Mouse (Mus musculus) liver, embryonic 13.5 days (tissue): ENCODE results near the gene Ngb. TPM values are rescaled to one million over a fixed set of nuclear protein-coding genes. Genes with fewer than 3 reads are reported as not detected.

ENCODE experiments used
- ATAC-seq: fragments of 200-750 bp; cut with Nextera tagmentation; 2 replicates; pipeline ENCODE4 v1.8.0; 2017; ENCODE audit warnings: low read depth, mild to moderate bottlenecking, moderate number of reproducible peaks, moderate library complexity
- DNase-seq: peaks from one replicate; pipeline ENCODE4 v3.0.0; 2022
- H3K27ac ChIP-seq: fragments of 300-500 bp; sonication (generic); 2 replicates; pipeline ENCODE4 v1.5.1; 2015; ENCODE audit warnings: moderate library complexity, mild to moderate bottlenecking, inconsistent platforms
- H3K27me3 ChIP-seq: fragments of 300-500 bp; sonication (generic); 2 replicates; pipeline ENCODE4 v1.6.1; 2015; ENCODE audit warnings: mild to moderate bottlenecking, inconsistent platforms
- H3K36me3 ChIP-seq: fragments of 300-500 bp; sonication (generic); 2 replicates; pipeline ENCODE4 v1.6.1; 2015; ENCODE audit warnings: mild to moderate bottlenecking, inconsistent platforms
- H3K4me1 ChIP-seq: fragments of 300-500 bp; sonication (generic); replicated peaks from 2 replicates; pipeline ENCODE4 v1.6.1; 2015; ENCODE audit warnings: inconsistent platforms
- H3K4me2 ChIP-seq: fragments of 300-500 bp; sonication (generic); 2 replicates; pipeline ENCODE4 v1.6.1; 2015; ENCODE audit warnings: inconsistent platforms, mild to moderate bottlenecking, moderate library complexity
- H3K4me3 ChIP-seq: fragments of 300-500 bp; sonication (generic); replicated peaks from 2 replicates; pipeline ENCODE4 v1.5.1; 2015; ENCODE audit warnings: mild to moderate bottlenecking, inconsistent platforms
- H3K9ac ChIP-seq: fragments of 300-500 bp; sonication (generic); 2 replicates; pipeline ENCODE4 v1.6.1; 2015; ENCODE audit warnings: mild to moderate bottlenecking, inconsistent platforms
- H3K9me3 ChIP-seq: fragments of 300-500 bp; sonication (generic); replicated peaks from 2 replicates; pipeline ENCODE4 v1.6.1; 2016; ENCODE audit warnings: inconsistent platforms
- WGBS: fragments of 180-500 bp; shearing (Covaris S2); methylation state at CpG from one replicate; pipeline ENCODE4 v1.1.7; 2015; ENCODE audit not compliant: insufficient replicate concordance; 5-methylcytosine and 5-hydroxymethylcytosine counted together
- polyA plus RNA-seq: library from polyadenylated mRNA; unstranded; fragments of >200 nt; fragmentation: Nextera tagmentation; extraction: Ambion mirVana; gene quantifications from 2 replicates; pipeline ENCODE4 v1.2.1, GENCODE M21; 2015

Gene Ngb
- polyA plus RNA-seq, 1 experiment from 2014 or later: 0.13 TPM

DNA sequence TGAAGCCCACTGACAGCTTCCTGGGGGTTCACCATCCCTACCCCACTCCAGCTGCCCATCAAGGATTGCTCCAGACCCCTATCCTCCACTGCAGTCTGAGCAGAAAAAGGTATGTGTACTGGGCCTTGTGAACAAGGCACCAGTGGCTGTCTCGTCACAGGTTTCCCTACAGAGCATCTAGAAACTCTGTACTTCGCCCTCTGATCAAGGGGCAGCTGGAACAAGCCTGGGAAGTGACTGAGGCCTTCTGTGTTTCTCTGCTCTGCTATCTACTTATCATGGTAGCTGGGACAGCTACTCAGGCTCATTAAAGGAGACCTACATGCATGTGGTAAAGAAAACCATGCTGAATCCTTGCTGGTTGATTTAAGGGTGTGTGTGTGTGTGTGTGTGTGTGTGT, 12.6 kb downstream of the Ngb start:
- Histone ChIP-seq H3K27me3 (no peaks in the 10 kb centered on the region), H3K27ac (no peak overlapping the region), H3K9me3 (no peaks in the 10 kb centered on the region), H3K9ac (no peak overlapping the region), H3K4me2 (no peak overlapping the region), H3K36me3 (no peaks in the 10 kb centered on the region), H3K4me1 (peaks cover 4% of the 10 kb centered on the region; the same call in 1 of the 2 replicates), H3K4me3 (no peak overlapping the region)
- WGBS: 60% methylated on average over 2 of the region's 2 CpGs
- DNase-seq: no peak
- ATAC-seq: no peak

DNA sequence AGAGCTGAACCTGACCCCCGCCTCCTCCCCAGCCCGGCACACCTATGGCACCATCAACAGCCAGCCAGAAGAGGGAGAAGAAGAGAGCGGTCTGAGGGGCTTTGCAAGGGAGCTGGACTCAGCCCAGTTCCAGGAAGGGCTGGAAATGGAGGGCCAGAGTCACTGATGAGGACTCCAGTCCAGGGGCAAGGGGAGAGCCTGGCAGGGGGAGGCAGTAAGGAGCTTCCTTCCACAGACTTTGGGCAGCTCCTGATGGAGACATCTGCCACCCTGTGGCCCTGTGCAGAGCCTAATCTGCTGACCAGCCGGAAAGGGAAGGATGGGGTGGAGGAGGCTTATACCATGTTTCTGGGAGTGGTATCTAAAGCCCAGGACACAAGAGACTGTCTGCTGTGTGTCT, 13.1 kb downstream of the Ngb start:
- WGBS: 65% methylated on average over 4 of the region's 4 CpGs
- Histone ChIP-seq H3K9ac (no peak overlapping the region), H3K4me3 (no peak overlapping the region), H3K4me1 (peaks cover 4% of the 10 kb centered on the region; the same call in 1 of the 2 replicates), H3K27ac (no peak overlapping the region), H3K4me2 (no peak overlapping the region), H3K9me3 (no peaks in the 10 kb centered on the region), H3K27me3 (no peaks in the 10 kb centered on the region), H3K36me3 (no peaks in the 10 kb centered on the region)
- no peak for DNase-seq
- ATAC-seq: no peak

DNA sequence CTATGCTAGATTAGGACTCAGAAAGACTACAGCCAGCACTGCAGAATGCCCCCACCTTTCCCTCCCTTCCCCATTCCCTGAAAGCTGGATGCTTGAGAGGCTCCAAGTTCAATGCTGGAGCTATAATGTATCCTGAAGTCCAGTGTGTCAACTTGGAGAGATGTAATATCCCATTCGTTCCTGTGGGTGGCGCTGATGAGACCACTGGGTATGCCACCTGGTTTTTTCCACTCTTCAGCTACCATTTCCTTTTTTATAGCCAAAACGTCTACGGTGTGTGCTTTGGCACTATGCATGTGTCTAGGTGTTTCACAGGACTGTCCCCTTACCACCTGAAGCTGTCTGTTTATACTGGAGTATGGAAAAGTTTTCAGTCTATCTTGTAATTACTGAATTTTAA, 14.0 kb downstream of the Ngb start:
- Histone ChIP-seq H3K27ac (no peak overlapping the region), H3K4me1 (peaks cover 4% of the 10 kb centered on the region; the same call in 1 of the 2 replicates), H3K4me3 (no peak overlapping the region), H3K9me3 (no peaks in the 10 kb centered on the region), H3K4me2 (no peak overlapping the region), H3K36me3 (no peaks in the 10 kb centered on the region), H3K27me3 (no peaks in the 10 kb centered on the region), H3K9ac (no peak overlapping the region)
- 23% methylated on average over 4 of the region's 4 CpGs for WGBS
- no peak for DNase-seq
- ATAC-seq: no peak

DNA sequence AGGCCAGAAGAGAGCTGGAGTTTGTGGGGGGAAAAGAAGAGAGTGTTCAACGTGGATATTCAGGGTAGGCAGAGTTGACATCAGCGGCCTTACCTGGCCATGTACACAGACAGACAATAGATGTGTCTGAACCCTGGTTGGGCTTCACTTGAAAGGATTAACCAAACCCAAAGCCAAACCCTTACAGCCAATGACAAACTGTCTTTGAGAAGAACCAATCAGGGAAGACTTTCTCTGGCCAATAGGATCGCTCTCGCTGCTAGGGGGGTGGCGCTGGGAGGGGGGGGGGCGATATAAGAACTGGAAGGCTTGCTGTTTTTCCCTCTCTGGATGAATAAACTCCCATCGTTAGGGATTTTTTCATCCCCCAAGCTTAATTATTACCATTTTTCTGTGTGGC, 15.1 kb downstream of the Ngb start:
- Histone ChIP-seq H3K27ac (no peak overlapping the region), H3K4me1 (peaks cover 4% of the 10 kb centered on the region; the same call in 1 of the 2 replicates), H3K9me3 (no peaks in the 10 kb centered on the region), H3K9ac (no peak overlapping the region), H3K27me3 (no peaks in the 10 kb centered on the region), H3K36me3 (no peaks in the 10 kb centered on the region), H3K4me2 (no peak overlapping the region), H3K4me3 (no peak overlapping the region)
- DNase-seq: no peak
- WGBS: 49% methylated on average over 7 of the region's 7 CpGs
- no peak for ATAC-seq

DNA sequence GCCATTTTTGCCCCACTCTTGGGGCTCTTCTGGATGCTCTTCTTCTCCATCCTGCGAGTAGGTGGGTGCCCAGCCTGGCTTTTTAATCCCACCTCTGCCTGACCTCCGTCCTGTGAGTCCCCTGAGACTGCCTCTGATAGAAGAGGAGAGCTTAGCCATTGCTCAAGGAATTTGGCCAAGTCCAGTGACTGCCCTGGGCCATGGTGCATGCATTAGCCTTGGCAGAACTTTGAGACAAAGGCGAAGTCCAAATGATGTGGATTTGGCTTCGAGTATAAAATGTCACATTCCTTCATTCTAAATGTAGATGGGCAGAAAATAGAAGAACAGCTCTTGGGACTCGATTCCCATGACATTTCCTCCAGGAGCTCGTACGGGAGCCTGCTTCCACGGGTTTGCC, 19.5 kb downstream of the Ngb start:
- Histone ChIP-seq H3K36me3 (no peaks in the 10 kb centered on the region), H3K27ac (no peak overlapping the region), H3K9ac (no peak overlapping the region), H3K27me3 (no peaks in the 10 kb centered on the region), H3K9me3 (no peaks in the 10 kb centered on the region), H3K4me2 (no peak overlapping the region), H3K4me1 (no peaks in the 10 kb centered on the region), H3K4me3 (no peak overlapping the region)
- no peak for ATAC-seq
- WGBS: 55% methylated on average over 8 of the region's 8 CpGs
- DNase-seq: no peak

DNA sequence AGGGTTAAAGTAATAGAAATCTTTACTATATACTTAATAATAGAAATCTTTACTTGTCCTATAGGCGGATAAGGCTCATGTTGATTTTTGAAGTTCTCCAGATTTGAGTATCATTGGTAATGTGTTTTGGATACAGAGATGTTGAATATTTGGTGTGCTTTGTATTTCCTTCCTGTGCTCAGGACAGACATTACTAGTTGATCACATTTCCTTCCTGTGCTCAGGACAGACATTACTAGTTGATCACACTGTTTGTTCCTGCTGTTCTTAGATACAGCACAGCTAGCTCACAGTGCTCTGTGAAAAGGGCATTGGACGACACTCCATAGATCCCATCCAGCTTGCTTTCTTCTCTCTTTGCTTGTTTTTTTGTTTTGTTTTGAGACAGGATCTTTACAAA, 25.7 kb downstream of the Ngb start:
- H3K9ac ChIP-seq: no peak overlapping the region

DNA sequence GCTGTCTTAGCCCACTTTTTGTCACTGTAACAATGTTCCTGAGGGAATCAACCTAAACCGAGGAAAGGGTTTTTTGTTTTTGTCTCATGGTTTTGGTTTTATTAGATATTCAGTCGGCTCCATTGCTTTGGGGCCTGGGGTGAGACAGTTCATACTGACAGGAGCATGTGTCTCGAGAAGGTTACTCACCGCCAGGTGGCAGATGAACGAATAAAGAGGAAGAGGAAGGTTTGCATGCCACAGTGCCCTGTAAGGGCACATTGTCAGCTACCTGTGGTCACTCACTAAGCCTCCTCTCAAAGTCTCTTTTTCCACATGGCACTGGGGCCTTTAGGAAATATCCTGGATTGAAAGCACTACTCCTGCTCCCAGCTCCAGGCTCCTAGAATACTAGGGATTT, 31.8 kb downstream of the Ngb start:
- 48% methylated on average over 5 of the region's 5 CpGs for WGBS

More for the DNA sequence above, 25.7 kb downstream of the Ngb start:
- no peaks in the 10 kb centered on the region for H3K9me3 ChIP-seq
- H3K4me1 ChIP-seq: no peaks in the 10 kb centered on the region
- ATAC-seq: no peak
- no peak overlapping the region for H3K4me3 ChIP-seq
- no peaks in the 10 kb centered on the region for H3K27me3 ChIP-seq
- H3K4me2 ChIP-seq: no peak overlapping the region
- H3K27ac ChIP-seq: no peak overlapping the region
- no peaks in the 10 kb centered on the region for H3K36me3 ChIP-seq
- no peak for DNase-seq
- WGBS: 58% methylated on average over 2 of the region's 2 CpGs

DNA sequence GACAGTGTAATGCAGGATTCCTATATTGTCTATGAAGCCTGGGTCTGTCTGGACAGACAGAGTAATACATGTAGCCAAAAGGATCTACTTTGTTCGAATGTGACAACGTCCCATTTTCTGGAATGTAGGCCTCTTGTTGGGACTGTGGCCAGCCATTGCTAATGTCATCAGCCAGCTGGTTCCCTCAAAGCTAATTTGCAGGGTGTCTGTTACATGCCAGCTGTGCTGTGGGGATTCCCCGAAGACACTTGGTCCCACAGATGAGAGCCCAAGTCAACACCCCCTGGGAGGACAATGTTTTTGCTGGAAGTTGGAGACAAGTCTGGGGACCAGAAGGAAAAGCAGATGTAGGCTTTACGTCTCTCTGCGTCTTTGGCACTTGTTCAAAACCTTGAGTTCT, 35.9 kb downstream of the Ngb start:
- 76% methylated on average over 5 of the region's 5 CpGs for WGBS
- Histone ChIP-seq H3K9me3 (no peaks in the 10 kb centered on the region), H3K27me3 (no peaks in the 10 kb centered on the region), H3K4me2 (no peak overlapping the region), H3K9ac (no peak overlapping the region), H3K4me3 (no peak overlapping the region), H3K4me1 (no peaks in the 10 kb centered on the region), H3K27ac (no peak overlapping the region), H3K36me3 (no peaks in the 10 kb centered on the region)
- DNase-seq (no peak), ATAC-seq (no peak)

More for the DNA sequence above, 31.8 kb downstream of the Ngb start:
- H3K27ac ChIP-seq: no peak overlapping the region
- no peaks in the 10 kb centered on the region for H3K36me3 ChIP-seq
- no peaks in the 10 kb centered on the region for H3K4me1 ChIP-seq
- no peak overlapping the region for H3K4me3 ChIP-seq
- no peaks in the 10 kb centered on the region for H3K9me3 ChIP-seq
- no peak for DNase-seq
- H3K4me2 ChIP-seq: no peak overlapping the region
- no peak overlapping the region for H3K9ac ChIP-seq
- H3K27me3 ChIP-seq: no peaks in the 10 kb centered on the region
- ATAC-seq: no peak

DNA sequence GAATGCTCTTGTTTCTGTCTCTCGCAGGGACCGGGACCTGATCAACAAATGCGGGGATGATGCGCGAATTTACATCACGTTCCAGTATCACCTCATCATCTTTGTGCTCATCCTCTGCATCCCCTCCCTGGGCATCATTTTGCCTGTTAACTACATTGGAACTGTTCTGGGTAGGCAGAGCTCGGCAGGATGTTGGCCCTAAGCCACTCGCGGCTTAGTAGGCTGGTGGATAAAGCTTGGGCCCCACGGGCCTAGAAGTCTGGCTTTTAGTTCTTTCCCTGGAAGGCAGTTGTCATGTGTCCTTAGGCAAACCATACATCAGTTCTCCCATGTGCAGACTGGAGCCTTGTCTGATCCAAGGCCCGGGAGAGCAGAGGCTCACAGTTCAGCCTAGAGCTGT, 36.9 kb downstream of the Ngb start:
- no peak for ATAC-seq
- Histone ChIP-seq H3K9me3 (no peaks in the 10 kb centered on the region), H3K27ac (no peak overlapping the region), H3K9ac (no peak overlapping the region), H3K4me2 (no peak overlapping the region), H3K27me3 (no peaks in the 10 kb centered on the region), H3K4me3 (no peak overlapping the region), H3K4me1 (no peaks in the 10 kb centered on the region), H3K36me3 (no peaks in the 10 kb centered on the region)
- DNase-seq: no peak
- 77% methylated on average over 11 of the region's 11 CpGs for WGBS

DNA sequence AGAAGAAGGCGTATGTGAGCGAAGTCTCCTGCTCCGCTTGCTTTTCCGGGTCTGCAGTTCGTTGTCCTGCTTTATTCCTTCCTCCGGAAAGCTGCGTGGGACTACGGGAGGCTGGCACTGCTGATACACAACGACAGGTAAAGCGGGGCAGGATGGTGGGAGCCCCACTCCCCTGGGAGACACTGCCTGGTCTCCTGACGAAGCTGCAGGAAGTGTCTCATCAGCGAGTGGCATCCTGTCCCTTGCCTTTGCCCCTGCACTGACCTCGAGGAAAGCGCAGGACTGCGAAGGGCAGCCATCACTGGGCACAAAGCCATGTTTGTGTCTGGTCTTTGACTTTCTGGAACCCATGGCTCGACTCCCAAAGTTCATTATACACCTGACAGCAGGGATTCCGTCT, 45.3 kb downstream of the Ngb start:
- ATAC-seq (no peak), DNase-seq (no peak)
- H3K4me1 ChIP-seq: no peaks in the 10 kb centered on the region
- no peak overlapping the region for H3K9ac ChIP-seq
- no peaks in the 10 kb centered on the region for H3K9me3 ChIP-seq
- no peak overlapping the region for H3K4me3 ChIP-seq
- no peaks in the 10 kb centered on the region for H3K27me3 ChIP-seq
- no peak overlapping the region for H3K27ac ChIP-seq
- WGBS: 56% methylated on average over 17 of the region's 17 CpGs
- no peaks in the 10 kb centered on the region for H3K36me3 ChIP-seq
- H3K4me2 ChIP-seq: no peak overlapping the region

DNA sequence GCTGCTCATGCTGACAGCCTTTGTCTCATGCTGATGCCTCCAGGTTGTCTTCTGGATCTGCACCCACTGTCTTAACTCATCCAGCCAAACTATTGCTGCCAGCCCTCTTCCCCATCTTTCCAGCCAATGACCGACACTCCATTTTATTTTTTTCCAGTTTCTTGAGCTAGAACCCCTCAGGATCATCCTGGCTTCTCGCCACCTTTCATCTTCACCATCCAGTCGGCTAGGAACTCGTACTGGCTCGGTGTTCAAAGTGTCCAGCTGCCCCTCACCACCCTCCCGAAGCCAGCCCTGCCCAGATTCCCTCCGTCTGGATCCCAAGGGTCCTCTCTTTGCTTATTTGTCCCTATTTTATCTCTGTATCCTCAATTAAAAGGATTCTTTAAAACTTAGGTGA, 47.5 kb downstream of the Ngb start:
- DNase-seq (no peak), ATAC-seq (no peak)
- no peak overlapping the region for H3K9ac ChIP-seq
- H3K9me3 ChIP-seq: no peaks in the 10 kb centered on the region
- H3K27ac ChIP-seq: no peak overlapping the region
- peaks cover 4% of the 10 kb centered on the region; the same call in 1 of the 2 replicates for H3K27me3 ChIP-seq
- H3K4me1 ChIP-seq: no peaks in the 10 kb centered on the region
- WGBS: 47% methylated on average over 7 of the region's 7 CpGs
- no peak overlapping the region for H3K4me3 ChIP-seq
- no peak overlapping the region for H3K4me2 ChIP-seq
- no peaks in the 10 kb centered on the region for H3K36me3 ChIP-seq

DNA sequence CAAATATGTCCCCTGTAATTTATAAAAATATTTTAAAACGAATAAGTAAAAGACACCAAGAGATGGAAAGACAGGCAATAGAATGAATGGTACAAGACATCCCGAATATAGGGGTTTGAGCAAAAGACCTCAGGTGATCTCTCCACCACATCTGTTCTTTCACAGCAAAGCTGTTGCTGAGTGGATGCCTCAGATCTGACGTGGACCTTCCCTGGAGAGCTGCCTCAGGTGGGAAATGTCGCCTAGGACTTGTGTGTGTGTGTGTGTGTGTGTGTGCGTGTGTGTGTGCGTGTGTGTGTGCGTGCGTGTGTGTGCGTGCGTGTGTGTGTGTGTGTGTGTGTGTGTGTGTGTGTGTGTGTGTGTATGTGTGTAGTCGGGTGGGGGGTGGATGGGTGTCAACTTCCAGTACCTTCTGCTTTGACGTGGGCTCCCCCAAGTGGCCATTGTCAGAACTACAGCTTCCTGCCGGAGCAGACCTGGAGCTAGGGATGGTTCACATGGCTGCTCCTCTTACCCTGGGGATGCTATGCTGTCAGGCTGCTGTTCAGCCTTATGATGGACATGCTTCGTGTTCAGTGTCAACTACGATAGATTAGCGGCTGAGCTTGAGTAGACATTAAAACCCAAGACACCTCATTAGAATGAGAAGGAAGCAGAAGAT, 49.5 kb downstream of the Ngb start:
- no peak overlapping the region for H3K9ac ChIP-seq
- H3K36me3 ChIP-seq: no peaks in the 10 kb centered on the region
- peaks cover 4% of the 10 kb centered on the region; the same call in 1 of the 2 replicates for H3K27me3 ChIP-seq
- H3K4me2 ChIP-seq: no peak overlapping the region
- H3K4me3 ChIP-seq: no peak overlapping the region
- WGBS: 27% methylated on average over 15 of the region's 16 CpGs
- DNase-seq (peak; percentile 51), ATAC-seq (no peak)
- H3K27ac ChIP-seq: no peak overlapping the region
- H3K4me1 ChIP-seq: no peaks in the 10 kb centered on the region
- no peaks in the 10 kb centered on the region for H3K9me3 ChIP-seq
